Mouse (Mus musculus) erythroblast, embryonic 14.5 days (primary cell): ENCODE data around the gene Rhbg. TPM values are rescaled to one million over a fixed set of nuclear protein-coding genes. Genes with fewer than 3 reads are reported as not detected.

Source experiments
- H3K27me3 ChIP-seq: 2 replicates; pipeline ENCODE4 v1.6.1; 2012; ENCODE audit warnings: inconsistent platforms; ENCODE audit not compliant: control insufficient read depth
- H3K36me3 ChIP-seq: 2 replicates; pipeline ENCODE4 v1.6.1; 2012; ENCODE audit warnings: mild to moderate bottlenecking, inconsistent platforms; ENCODE audit not compliant: control insufficient read depth
- H3K4me1 ChIP-seq: 2 replicates; pipeline ENCODE4 v1.6.1; 2012; ENCODE audit warnings: inconsistent platforms; ENCODE audit not compliant: control insufficient read depth
- H3K4me3 ChIP-seq: replicated peaks from 2 replicates; pipeline ENCODE3; 2012; ENCODE audit warnings: moderate library complexity, mild to moderate bottlenecking, inconsistent platforms
- H3K9me3 ChIP-seq: 2 replicates; pipeline ENCODE4 v1.6.1; 2012; ENCODE audit warnings: low read length, inconsistent platforms, mixed read lengths; ENCODE audit not compliant: control insufficient read depth
- GATA1 ChIP-seq: IDR thresholded peaks from 2 replicates; pipeline ENCODE4 v1.6.1; 2012; ENCODE audit warnings: low read length, inconsistent platforms, mixed read lengths
- TAL1 ChIP-seq: IDR thresholded peaks from 3 replicates; pipeline ENCODE4 v1.6.1; 2012; ENCODE audit warnings: low read length, inconsistent platforms, mixed read lengths
- polyA plus RNA-seq: library from polyadenylated mRNA; stranded (reverse); fragments of >175 nt; gene quantifications from 2 replicates; pipeline ENCODE4 v1.2.3, GENCODE M21; 2012

Gene Rhbg
- polyA plus RNA-seq, 1 experiment = not detected

GRCm38 (mm10) chr3:88230262-88231047 lies 24.1 kb downstream of the Rhbg start:
- TF ChIP-seq TAL1 = no peak
- TF ChIP-seq GATA1 = no peak
- Histone ChIP-seq H3K4me3 (no peak overlapping the region), H3K4me1 (no peaks in the 10 kb centered on the region), H3K27me3 (peaks cover 59% of the 10 kb centered on the region), H3K36me3 (no peaks in the 10 kb centered on the region), H3K9me3 (no peaks in the 10 kb centered on the region)

GRCm38 (mm10) chr3:88229526-88229925 lies 25.0 kb downstream of the Rhbg start:
- TF ChIP-seq TAL1 (no peak), GATA1 (no peak)
- Histone ChIP-seq H3K27me3 (peaks cover 59% of the 10 kb centered on the region), H3K4me1 (no peaks in the 10 kb centered on the region), H3K36me3 (no peaks in the 10 kb centered on the region), H3K9me3 (no peaks in the 10 kb centered on the region), H3K4me3 (no peak overlapping the region)

GRCm38 (mm10) chr3:88228906-88229305 lies 25.6 kb downstream of the Rhbg start:
- Histone ChIP-seq H3K27me3 (peaks cover 62% of the 10 kb centered on the region), H3K9me3 (no peaks in the 10 kb centered on the region), H3K4me1 (no peaks in the 10 kb centered on the region), H3K4me3 (no peak overlapping the region), H3K36me3 (no peaks in the 10 kb centered on the region)
- TF ChIP-seq TAL1 = no peak
- TF ChIP-seq GATA1 = no peak

- H3K36me3 ChIP-seq = no peaks in the 10 kb centered on the region
- no peak overlapping the region for H3K4me3 ChIP-seq
- TF ChIP-seq GATA1 (no peak), TAL1 (no peak)
- no peaks in the 10 kb centered on the region for H3K9me3 ChIP-seq
- H3K27me3 ChIP-seq = peaks cover 56% of the 10 kb centered on the region
- no peaks in the 10 kb centered on the region for H3K4me1 ChIP-seq
Measured at GRCm38 (mm10) chr3:88227976-88228375, 26.5 kb downstream of the Rhbg start.

GRCm38 (mm10) chr3:88227260-88227659 lies 27.2 kb downstream of the Rhbg start:
- H3K4me3 ChIP-seq = no peak overlapping the region
- TF ChIP-seq GATA1 = no peak
- no peak for TF ChIP-seq TAL1
- H3K9me3 ChIP-seq = no peaks in the 10 kb centered on the region
- peaks cover 54% of the 10 kb centered on the region for H3K27me3 ChIP-seq
- H3K4me1 ChIP-seq = no peaks in the 10 kb centered on the region
- no peaks in the 10 kb centered on the region for H3K36me3 ChIP-seq

GRCm38 (mm10) chr3:88226101-88226845 lies 28.2 kb downstream of the Rhbg start:
- TF ChIP-seq GATA1 (no peak), TAL1 (no peak)
- H3K27me3 ChIP-seq = peaks cover 54% of the 10 kb centered on the region
- H3K36me3 ChIP-seq = no peaks in the 10 kb centered on the region
- H3K4me1 ChIP-seq = no peaks in the 10 kb centered on the region
- H3K9me3 ChIP-seq = no peaks in the 10 kb centered on the region
- no peak overlapping the region for H3K4me3 ChIP-seq

- no peaks in the 10 kb centered on the region for H3K4me1 ChIP-seq
- H3K27me3 ChIP-seq = peaks cover 56% of the 10 kb centered on the region
- H3K9me3 ChIP-seq = no peaks in the 10 kb centered on the region
- TF ChIP-seq GATA1 (no peak), TAL1 (no peak)
- H3K4me3 ChIP-seq = no peak overlapping the region
- no peaks in the 10 kb centered on the region for H3K36me3 ChIP-seq
Measured at GRCm38 (mm10) chr3:88224929-88225328, 29.6 kb downstream of the Rhbg start.

GRCm38 (mm10) chr3:88222446-88222845 lies 32.1 kb downstream of the Rhbg start:
- Histone ChIP-seq H3K4me3 (no peak overlapping the region), H3K9me3 (no peaks in the 10 kb centered on the region), H3K36me3 (no peaks in the 10 kb centered on the region), H3K4me1 (no peaks in the 10 kb centered on the region), H3K27me3 (peaks cover 64% of the 10 kb centered on the region)
- TF ChIP-seq GATA1 = no peak
- no peak for TF ChIP-seq TAL1
